Mouse (Mus musculus) adrenal gland, postnatal 36 days (tissue): ENCODE data around the gene Pxylp1. TPM values are rescaled to one million over a fixed set of nuclear protein-coding genes. Genes with fewer than 3 reads are reported as not detected.
A peak's percentile ranks its signal among the peaks of the same experiment; 100 is the strongest.

ENCODE experiments used
- DNase-seq, 2 experiments: peaks; one replicate each; pipeline ENCODE4 v3.0.0; 2021; ENCODE audit warnings: mixed read lengths in 1 of 2
- total RNA-seq, 2 experiments: library from RNA; stranded (reverse); gene quantifications; 2 replicates each; pipeline ENCODE4 v1.2.3; 2021

Pxylp1 gene
- total RNA-seq, 2 experiments from 2014 or later: 7.8 to 8.7 TPM

DNA sequence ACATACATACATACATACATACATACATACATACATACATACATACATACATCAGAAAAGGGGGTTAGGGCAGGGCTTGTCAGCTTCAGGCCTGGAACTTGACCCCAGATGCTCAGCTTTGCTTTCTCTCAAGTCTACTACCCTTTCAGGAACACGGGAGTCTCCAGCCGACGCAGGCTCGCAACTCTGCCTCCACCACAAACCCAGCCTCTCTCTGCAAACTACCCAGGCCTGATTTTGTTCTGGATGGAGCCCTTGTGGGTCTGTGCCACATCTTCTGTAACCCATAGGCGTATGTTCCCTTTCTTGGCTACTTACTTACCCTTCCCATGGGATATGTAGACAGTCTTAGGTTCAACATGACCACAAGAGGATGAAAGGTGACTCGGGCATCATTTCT is 1.7 kb downstream of the Pxylp1 start:
- no peak for DNase-seq

- DNase-seq: no peak
Measured at GRCm38 (mm10) chr9:96890266-96890665, 2.2 kb downstream of the Pxylp1 start.

DNA sequence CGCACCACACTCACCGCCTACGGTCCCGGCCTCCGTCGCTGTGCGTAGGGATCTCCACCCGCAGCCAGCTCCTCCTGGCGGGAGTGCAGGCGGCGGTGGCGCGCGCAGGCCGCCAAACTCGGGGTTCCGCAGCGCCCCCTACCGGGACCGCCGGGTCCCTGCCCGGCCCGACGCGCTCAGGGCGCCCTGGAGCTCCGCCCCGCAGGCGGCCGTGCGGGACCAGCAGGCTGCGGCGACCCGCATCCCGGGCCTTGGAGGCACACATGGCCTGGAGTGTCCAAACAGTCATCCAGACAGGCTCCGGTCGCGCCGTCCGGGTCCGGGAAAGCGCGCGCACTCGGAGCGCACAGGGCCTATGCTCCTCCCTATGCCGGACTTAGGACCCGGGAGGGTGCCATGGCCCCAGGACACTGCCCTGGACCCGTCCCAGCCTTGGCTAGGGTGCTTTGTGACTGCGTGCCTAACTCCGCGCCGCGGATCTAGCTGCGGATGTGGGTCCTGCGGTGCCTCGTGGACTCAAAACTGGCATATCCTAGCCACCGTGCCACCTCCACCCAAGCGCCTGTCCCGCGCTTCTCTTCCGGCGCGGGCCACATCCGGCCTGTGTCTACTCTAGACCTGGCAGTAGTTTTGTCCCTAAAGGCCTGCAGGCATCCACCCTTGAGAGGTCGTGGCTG is 3.0 kb downstream of the Pxylp1 start:
- peak; percentile 90 to 94 for DNase-seq

GRCm38 (mm10) chr9:96888742-96889344 is 3.6 kb downstream of the Pxylp1 start:
- DNase-seq: peak; percentile 36 to 55

DNA sequence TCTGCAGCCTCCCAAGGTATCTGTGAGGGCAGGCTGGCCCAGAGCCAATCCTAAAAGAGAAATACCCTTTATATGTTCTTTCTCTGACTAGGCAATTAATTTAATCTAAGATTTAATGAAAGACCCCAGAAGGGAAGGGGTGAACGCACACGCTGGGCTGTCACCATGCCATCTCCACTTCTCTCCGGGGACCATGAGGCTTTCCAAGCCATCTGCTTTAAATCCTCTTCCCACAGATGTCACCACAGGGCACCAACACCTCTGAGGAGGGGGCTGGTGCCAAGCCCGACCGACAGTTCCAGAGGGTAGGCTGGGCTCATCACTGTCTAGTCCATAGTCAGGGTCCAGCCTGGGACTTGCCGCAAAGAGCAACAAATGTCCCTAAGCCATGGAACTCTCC is 4.5 kb downstream of the Pxylp1 start:
- no peak for DNase-seq

GRCm38 (mm10) chr9:96887492-96887891 is 5.0 kb downstream of the Pxylp1 start:
- DNase-seq: no peak

- peak in 1 of 2 experiments; percentile 51 for DNase-seq
Measured at GRCm38 (mm10) chr9:96885781-96886180, 6.7 kb downstream of the Pxylp1 start.

DNA sequence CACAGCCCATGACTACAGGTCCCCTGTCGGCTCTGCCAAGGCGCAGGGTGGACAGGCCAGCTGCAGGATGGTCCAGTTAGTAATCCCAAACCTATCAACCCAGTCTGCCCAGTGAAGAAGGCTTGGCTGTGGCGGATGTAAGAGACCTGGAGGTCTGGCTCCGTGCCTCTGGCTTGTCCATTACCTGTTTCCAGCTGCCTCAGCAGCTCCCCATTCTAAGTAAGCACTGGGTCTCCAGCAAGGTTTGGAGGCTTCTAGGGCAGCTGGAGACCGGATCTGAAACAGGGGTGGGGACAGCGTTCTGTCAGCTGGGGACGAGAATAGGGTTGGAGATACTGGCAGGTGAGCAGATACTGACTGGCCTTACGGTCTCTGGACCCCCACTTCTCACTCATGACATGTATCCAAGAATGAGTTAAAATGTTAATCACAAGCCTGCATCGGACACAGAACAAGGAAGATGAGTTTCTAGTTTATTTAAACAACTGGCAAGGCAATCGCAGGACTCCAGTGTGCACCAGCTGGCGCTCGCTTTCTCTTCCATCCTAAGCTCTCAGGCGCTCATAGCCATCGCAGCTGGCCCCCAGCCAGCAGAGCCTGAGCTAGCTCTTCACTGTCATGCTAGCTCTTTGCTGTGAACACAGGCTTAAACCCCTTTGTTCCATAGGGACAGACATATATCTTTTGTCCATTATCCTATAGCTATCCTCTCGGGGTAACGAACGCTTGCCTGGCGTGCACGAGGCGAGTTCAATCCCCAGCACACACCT is 9.8 kb downstream of the Pxylp1 start:
- DNase-seq: no peak

DNA sequence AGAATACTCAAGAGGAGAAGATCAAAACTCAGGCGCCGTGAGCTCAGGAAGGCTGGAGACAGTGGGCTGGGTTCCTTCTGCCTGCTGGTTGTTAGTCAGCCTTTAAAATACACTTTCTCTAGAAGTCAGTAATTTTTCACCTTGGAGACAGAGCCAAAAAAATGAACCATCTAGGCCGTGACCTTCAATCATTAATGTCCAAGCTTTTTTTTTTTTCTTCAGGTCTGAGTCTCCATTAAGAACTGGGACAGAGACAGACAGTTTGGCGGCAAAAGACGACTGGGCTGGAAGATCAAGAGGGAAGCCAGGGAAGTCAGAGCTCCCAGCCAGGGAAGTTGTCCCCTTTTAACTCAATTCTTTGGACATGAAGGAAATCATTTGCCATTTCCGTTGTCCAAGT is 10.6 kb downstream of the Pxylp1 start:
- DNase-seq: no peak

- DNase-seq: peak; percentile 48 to 65
Measured at GRCm38 (mm10) chr9:96879024-96879423, 13.4 kb downstream of the Pxylp1 start.

DNA sequence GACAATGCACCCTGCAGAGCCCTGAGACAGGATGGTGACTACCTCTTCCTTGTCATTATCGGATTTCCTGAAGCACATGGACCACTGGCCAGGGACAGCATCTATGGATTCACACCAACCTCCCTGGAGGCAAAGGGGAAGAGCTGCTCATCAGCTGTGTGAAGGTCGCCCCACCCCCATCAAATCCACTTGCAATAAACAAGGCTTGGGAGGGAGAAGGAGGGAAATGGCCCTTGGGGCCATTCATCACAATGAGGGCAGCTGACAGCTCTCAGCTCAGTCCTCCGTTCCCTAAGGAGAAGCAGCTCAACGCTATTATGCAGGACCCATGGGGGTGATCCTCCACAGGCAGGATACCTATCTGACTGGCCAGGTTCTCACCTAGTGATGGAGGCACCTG is 14.0 kb downstream of the Pxylp1 start:
- DNase-seq: no peak

DNA sequence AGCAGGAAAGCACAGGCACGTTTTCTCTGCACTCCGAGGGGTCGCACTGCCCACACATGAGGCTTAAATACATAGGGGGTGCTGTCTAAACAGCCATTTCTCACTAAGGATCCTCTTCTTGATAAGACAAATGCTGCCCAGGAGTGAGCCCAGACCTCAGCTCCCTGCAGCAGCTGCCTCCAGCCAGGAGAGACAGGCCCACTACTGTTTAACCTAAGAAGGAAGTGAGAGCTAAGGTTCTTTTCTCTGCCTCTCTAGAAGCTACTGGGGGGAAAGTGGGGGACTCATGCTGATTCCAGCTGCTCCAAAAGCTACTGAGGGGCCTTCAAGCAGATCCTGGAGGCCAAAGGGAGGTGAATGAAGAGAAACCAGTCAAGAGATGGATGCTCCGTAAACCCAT is 16.8 kb downstream of the Pxylp1 start:
- no peak for DNase-seq

DNA sequence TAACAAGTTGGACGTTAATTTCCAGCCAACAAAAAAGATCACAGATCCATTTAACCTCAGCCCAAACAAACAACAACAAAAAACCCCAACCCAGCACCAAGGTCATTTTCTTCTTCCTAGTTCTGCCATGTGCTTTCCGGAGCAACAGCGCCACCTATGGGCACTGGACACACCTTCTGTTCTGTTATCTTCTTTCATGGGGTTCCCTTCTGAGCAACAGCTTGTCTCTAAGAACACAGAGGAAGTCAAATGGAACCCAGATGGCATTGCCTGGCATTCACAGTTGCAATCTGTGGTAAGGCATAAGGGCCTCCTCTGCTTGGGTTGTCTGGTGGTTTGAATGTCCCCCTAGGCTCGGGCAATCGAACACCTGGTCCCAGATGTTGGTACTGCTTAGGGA is 19.4 kb downstream of the Pxylp1 start:
- DNase-seq: peak; percentile 70 to 82

- no peak for DNase-seq
Measured at GRCm38 (mm10) chr9:96870104-96870503, 22.4 kb downstream of the Pxylp1 start.

GRCm38 (mm10) chr9:96869542-96869941 is 22.9 kb downstream of the Pxylp1 start:
- no peak for DNase-seq

- DNase-seq: peak; percentile 46 to 48
Measured at GRCm38 (mm10) chr9:96868546-96868945, 23.9 kb downstream of the Pxylp1 start.

DNA sequence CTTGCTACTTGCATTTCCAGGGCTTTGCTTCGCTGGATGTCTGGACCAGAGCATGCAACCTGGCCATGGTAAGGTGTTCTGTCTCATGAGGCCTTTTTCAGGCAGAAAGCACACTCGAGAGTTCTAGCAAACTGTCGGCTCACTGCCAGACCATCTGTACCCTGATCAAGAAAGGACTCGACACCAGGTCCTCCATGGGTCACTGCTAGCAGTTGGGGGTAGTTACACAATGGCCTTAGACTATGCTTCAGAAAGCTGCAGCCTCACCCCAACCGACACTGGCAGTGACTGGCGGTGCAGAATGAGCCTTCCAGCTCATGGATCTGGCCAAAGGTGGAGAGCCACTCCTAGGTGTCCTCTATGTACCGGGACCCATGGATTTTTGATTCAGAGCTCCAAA is 25.3 kb downstream of the Pxylp1 start:
- DNase-seq: no peak

DNA sequence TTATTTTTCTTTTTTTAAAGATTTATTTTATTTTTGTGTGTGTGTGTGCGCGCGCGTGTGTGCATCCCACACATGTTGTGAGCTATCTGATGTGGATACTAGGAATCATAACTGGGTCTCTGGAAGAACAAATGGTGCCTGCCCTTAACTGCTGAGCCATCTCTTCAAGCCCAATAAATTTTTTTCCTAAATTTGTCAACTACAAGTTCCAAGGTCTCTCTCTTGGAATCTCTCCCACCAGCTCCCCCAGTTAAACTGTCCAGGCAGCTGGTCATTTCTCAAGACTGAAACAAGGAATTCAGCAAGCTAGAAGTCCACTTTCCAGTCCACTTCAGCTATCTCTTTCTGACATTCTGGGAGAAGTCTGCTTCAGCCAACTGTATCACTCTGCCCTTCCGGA is 26.3 kb downstream of the Pxylp1 start:
- DNase-seq: peak in 1 of 2 experiments; percentile 48

- DNase-seq: no peak
Measured at GRCm38 (mm10) chr9:96865473-96866050, 26.9 kb downstream of the Pxylp1 start.

GRCm38 (mm10) chr9:96863539-96863938 is 28.9 kb downstream of the Pxylp1 start:
- no peak for DNase-seq

DNA sequence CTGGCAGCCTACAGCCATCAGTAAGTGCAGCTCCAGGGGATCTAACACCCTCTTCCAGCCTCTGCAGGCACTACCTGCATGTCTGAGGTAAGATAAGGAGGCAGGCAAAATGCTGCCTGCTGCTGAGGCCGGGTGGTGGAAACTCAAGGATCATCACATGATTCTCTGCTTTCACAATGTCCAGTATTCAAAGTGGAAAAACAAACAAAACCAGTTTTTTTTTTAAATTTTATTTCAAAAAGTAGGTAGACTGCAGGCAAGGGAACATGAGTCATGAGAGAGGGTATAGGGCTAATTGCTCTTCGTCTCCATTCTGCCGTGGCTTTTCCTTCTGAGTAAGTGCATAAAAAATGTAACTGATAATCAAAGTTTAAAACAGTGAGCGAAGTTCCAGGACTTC is 29.6 kb downstream of the Pxylp1 start:
- DNase-seq: no peak

GRCm38 (mm10) chr9:96861092-96861487 is 31.4 kb downstream of the Pxylp1 start:
- peak in 1 of 2 experiments; percentile 17 for DNase-seq
